Mouse (Mus musculus): ENCODE measurements around the gene 4430402I18Rik. TPM values are rescaled to one million over a fixed set of nuclear protein-coding genes. Genes with fewer than 3 reads are reported as not detected.

4430402I18Rik gene
- polyA plus RNA-seq, 1 experiment, result not detected

DNA sequence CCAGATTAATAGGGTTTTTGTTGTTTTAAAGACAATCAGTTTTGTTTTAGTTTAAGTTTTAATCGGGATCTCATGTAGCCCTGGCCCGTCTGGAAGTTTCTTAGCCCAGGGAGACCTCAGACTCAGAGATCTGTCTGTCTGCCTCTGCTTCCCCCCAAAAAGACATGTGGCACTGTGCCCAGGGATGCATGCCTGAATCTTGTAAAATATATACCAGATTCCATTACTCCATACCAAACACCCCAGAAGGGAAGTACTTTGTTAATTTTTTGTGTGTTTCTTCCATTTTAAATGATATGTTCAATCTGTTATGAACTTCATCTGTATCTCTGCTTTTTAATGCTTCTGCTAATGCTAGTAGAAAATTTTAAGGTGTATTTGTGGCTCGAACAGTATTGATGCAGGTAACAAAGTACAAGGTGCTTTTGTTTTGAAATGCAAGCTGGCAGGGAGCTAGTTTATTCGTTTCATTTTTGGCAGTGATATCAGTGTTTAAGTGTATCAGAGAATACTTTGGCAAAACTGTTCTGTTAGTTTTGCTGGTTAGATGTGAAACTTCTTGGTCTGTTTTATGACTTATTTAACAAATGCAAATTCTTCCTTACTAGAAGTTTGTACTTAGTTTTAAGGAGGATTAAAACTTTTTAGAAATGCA is 30.5 kb upstream of the 4430402I18Rik start:
- Histone ChIP-seq H3K4me3 (replicated peaks) (no peak overlapping the region), H3K4me1 (ENCODE audit: control insufficient read depth) (no peaks in the 10 kb centered on the region), H3K9me3 (ENCODE audit: control insufficient read depth, low read length) (no peaks in the 10 kb centered on the region), H3K36me3 (ENCODE audit: control insufficient read depth) (peaks cover 81% of the 10 kb centered on the region), H3K27me3 (ENCODE audit: control insufficient read depth) (no peaks in the 10 kb centered on the region)
- TF ChIP-seq TAL1 (IDR thresholded peaks at IDR 0.05; ENCODE audit: low read length), result no peak
- TF ChIP-seq GATA1 (IDR thresholded peaks at IDR 0.05; ENCODE audit: low read length), result no peak

DNA sequence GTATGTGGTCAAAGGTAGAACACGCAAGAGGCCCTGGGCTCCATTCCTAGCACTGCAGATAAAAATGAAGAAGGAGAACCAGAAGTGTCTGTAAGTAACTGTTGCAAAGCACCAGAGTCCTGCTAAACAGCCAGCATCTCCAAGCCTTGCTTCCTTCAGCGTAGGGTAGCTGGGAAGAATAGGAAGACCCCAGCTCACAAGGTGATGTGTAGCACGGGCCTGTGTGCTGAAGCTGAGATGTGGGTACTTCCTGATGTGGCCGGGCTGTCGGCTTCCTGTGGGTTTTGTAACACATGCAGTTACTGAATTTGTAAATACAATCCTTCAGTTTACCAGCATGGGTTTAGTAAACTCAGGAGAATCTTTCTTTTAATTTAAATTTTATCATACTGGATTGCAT is 27.8 kb upstream of the 4430402I18Rik start:
- TF ChIP-seq GATA1 (IDR thresholded peaks at IDR 0.05; ENCODE audit: low read length), result no peak
- no peak for TF ChIP-seq TAL1 (IDR thresholded peaks at IDR 0.05; ENCODE audit: low read length)
- Histone ChIP-seq H3K27me3 (ENCODE audit: control insufficient read depth) (no peaks in the 10 kb centered on the region), H3K9me3 (ENCODE audit: control insufficient read depth, low read length) (peaks cover 2% of the 10 kb centered on the region; the same call in 1 of the 2 replicates), H3K4me3 (replicated peaks) (no peak overlapping the region), H3K36me3 (ENCODE audit: control insufficient read depth) (peaks cover 57% of the 10 kb centered on the region), H3K4me1 (ENCODE audit: control insufficient read depth) (peaks cover 16% of the 10 kb centered on the region)

DNA sequence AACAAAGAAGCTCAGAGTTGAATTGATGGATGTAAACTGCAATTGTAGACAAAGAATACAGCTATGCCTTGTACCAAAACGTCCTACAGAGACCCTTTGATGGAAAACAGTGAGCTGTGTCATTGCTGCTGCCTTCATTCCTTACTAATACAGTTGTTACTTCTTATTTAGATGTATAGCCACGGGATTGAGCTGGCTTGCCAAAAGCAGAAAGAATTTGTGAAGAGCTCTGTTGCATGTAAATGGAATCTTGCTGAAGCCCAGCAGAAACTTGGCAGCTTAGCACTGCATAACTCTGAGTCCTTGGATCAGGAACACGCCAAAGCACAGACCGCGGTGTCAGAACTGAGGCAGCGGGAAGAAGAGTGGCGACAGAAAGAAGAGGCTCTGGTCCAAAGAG is 27.3 kb upstream of the 4430402I18Rik start:
- no peak overlapping the region for H3K4me3 ChIP-seq (replicated peaks)
- no peaks in the 10 kb centered on the region for H3K27me3 ChIP-seq (ENCODE audit: control insufficient read depth)
- peaks cover 17% of the 10 kb centered on the region for H3K4me1 ChIP-seq (ENCODE audit: control insufficient read depth)
- TF ChIP-seq TAL1 (IDR thresholded peaks at IDR 0.05; ENCODE audit: low read length), result no peak
- no peak for TF ChIP-seq GATA1 (IDR thresholded peaks at IDR 0.05; ENCODE audit: low read length)
- H3K36me3 ChIP-seq (ENCODE audit: control insufficient read depth), result peaks cover 52% of the 10 kb centered on the region
- H3K9me3 ChIP-seq (ENCODE audit: control insufficient read depth, low read length), result peaks cover 2% of the 10 kb centered on the region; the same call in 1 of the 2 replicates

DNA sequence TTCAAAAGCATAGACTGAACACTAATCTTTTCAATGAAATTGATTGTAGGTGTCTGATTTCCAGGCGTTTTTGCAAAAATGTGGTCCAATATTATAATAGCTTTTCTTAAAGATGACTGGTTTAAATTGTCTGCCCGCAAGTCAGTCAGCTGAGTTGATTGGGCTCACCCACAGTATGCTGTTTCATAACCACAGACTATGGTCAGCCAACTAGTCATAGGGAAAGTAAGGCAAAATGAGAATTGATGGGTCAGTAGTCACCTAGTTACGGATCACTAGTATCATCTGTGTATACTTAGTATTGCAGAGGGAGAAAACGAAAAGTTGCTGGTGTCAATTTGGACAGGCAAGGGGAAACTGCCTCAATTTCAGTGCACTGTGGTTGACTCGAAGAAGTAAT is 23.8 kb upstream of the 4430402I18Rik start:
- Histone ChIP-seq H3K36me3 (ENCODE audit: control insufficient read depth) (peaks cover 33% of the 10 kb centered on the region), H3K4me1 (ENCODE audit: control insufficient read depth) (peaks cover 29% of the 10 kb centered on the region), H3K27me3 (ENCODE audit: control insufficient read depth) (peaks cover 7% of the 10 kb centered on the region), H3K9me3 (ENCODE audit: control insufficient read depth, low read length) (peaks cover 2% of the 10 kb centered on the region; the same call in 1 of the 2 replicates), H3K4me3 (replicated peaks) (peak overlapping the region; percentile 79)
- no peak for TF ChIP-seq TAL1 (IDR thresholded peaks at IDR 0.05; ENCODE audit: low read length)
- no peak for TF ChIP-seq GATA1 (IDR thresholded peaks at IDR 0.05; ENCODE audit: low read length)

DNA sequence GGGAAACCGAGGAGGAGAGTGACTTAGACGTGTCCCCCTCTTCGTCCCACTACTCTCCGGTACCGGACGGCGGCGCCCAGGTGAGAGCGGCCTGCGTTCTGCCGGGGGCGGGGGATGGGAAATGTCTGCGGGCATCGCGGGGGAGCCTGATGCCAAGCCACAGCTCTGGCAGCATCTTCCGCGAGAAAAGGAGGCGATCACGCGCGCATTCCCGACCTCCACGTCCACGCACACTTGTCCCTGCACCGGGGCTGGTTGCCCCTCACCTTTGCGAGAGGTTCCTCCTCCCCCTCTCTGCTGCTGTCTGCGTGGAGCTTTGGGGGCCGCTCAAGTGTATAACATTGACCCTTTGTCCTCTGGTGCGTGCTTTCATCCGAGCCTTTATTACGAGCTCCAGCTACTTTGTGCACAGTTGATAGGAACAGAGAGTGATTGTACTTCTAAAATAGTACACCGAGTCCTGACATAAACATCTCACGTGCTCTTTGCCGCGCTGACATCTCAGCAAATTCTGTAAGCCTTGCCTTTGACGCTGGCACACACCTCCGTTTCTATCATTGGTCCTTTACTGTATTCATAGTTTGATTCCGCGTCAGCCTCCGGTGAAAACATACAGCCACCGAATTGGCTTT is 23.1 kb upstream of the 4430402I18Rik start:
- Histone ChIP-seq H3K4me1 (ENCODE audit: control insufficient read depth) (peaks cover 29% of the 10 kb centered on the region), H3K9me3 (ENCODE audit: control insufficient read depth, low read length) (peaks cover 2% of the 10 kb centered on the region; the same call in 1 of the 2 replicates), H3K27me3 (ENCODE audit: control insufficient read depth) (peaks cover 8% of the 10 kb centered on the region), H3K4me3 (replicated peaks) (peak overlapping the region; percentile 79), H3K36me3 (ENCODE audit: control insufficient read depth) (peaks cover 26% of the 10 kb centered on the region)
- TF ChIP-seq TAL1 (IDR thresholded peaks at IDR 0.05; ENCODE audit: low read length) (no peak), GATA1 (IDR thresholded peaks at IDR 0.05; ENCODE audit: low read length) (no peak)

DNA sequence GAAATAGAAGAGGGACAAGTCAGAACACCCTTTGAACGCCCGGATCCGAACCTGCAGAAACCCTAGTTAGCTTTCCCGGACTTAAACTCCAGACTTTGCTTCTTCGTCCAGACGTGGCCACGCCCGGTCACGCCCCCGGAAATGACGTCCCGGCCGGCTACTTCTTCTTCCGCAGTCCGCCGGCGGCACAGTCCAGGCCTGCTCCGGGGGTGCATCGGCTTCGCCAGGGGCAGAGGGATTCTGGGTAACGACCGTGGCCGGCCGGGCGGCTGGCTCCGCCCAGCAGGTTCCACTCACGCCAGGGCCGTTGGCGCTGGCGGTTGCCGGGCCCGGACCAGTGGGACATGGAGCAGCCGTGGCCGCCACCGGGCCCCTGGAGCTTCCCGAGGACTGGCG is 22.6 kb upstream of the 4430402I18Rik start, which contains the start of gene Cdc37l1:
Cdc37l1 (plus strand) TSS at position 159 of the 396 bp plus-strand sequence.
- Histone ChIP-seq H3K4me3 (replicated peaks) (peak within 1 kb of the TSS; percentile 79), H3K27me3 (ENCODE audit: control insufficient read depth) (peaks cover 9% of the 10 kb centered on the region), H3K9me3 (ENCODE audit: control insufficient read depth, low read length) (peaks cover 2% of the 10 kb centered on the region; the same call in 1 of the 2 replicates), H3K4me1 (ENCODE audit: control insufficient read depth) (peaks cover 29% of the 10 kb centered on the region), H3K36me3 (ENCODE audit: control insufficient read depth) (peaks cover 21% of the 10 kb centered on the region)
- no peak for TF ChIP-seq TAL1 (IDR thresholded peaks at IDR 0.05; ENCODE audit: low read length)
- no peak for TF ChIP-seq GATA1 (IDR thresholded peaks at IDR 0.05; ENCODE audit: low read length)

DNA sequence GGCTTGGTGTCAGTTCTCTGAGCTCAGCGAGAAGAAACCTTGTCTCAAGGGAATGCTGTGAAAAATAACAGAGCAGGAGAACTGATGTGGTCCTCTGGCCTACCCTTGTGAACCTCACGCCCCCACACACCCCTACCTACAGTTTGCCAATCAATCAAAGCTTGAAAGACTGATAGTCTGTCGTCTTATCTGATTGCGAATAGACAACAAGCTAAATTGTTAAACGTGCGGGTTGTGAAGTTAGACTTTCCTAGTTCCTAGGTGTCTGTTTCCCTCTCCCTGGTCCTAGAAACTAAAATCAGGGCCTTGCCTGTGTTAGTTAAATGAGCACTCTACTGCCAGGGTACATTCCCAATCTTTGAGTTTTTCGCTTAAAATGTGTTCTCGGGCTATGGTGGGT is 21.9 kb upstream of the 4430402I18Rik start:
- H3K27me3 ChIP-seq (ENCODE audit: control insufficient read depth), result peaks cover 9% of the 10 kb centered on the region
- peak overlapping the region; percentile 79 for H3K4me3 ChIP-seq (replicated peaks)
- no peak for TF ChIP-seq TAL1 (IDR thresholded peaks at IDR 0.05; ENCODE audit: low read length)
- peak; percentile 63; the same call in 1 of the 2 replicates for TF ChIP-seq GATA1 (IDR thresholded peaks at IDR 0.05; ENCODE audit: low read length)
- H3K36me3 ChIP-seq (ENCODE audit: control insufficient read depth), result peaks cover 15% of the 10 kb centered on the region
- H3K9me3 ChIP-seq (ENCODE audit: control insufficient read depth, low read length), result peaks cover 2% of the 10 kb centered on the region; the same call in 1 of the 2 replicates
- H3K4me1 ChIP-seq (ENCODE audit: control insufficient read depth), result peaks cover 29% of the 10 kb centered on the region

DNA sequence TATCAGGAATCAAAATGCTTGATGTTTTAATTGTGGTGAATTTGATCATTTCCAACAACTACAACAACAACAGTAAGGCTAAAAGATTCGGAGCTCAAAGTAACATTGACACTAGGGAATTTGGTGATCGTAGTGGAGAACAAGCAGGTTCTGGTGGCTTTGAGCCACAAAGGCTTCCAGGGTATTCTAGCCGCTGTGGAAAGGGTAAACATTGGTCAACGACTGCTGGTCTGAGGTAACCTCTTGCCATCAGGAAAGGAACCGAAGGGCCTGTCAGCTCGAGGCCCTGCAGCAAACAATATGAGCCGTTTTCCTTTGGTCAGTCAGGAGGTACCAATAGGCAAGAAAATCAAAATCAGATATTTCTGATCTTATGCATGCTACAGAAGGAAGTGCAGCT is 15.0 kb upstream of the 4430402I18Rik start:
- H3K36me3 ChIP-seq (ENCODE audit: control insufficient read depth), result no peaks in the 10 kb centered on the region
- TF ChIP-seq GATA1 (IDR thresholded peaks at IDR 0.05; ENCODE audit: low read length) (no peak), TAL1 (IDR thresholded peaks at IDR 0.05; ENCODE audit: low read length) (no peak)
- H3K4me3 ChIP-seq (replicated peaks), result no peak overlapping the region
- no peaks in the 10 kb centered on the region for H3K4me1 ChIP-seq (ENCODE audit: control insufficient read depth)
- no peaks in the 10 kb centered on the region for H3K9me3 ChIP-seq (ENCODE audit: control insufficient read depth, low read length)
- peaks cover 12% of the 10 kb centered on the region for H3K27me3 ChIP-seq (ENCODE audit: control insufficient read depth)

DNA sequence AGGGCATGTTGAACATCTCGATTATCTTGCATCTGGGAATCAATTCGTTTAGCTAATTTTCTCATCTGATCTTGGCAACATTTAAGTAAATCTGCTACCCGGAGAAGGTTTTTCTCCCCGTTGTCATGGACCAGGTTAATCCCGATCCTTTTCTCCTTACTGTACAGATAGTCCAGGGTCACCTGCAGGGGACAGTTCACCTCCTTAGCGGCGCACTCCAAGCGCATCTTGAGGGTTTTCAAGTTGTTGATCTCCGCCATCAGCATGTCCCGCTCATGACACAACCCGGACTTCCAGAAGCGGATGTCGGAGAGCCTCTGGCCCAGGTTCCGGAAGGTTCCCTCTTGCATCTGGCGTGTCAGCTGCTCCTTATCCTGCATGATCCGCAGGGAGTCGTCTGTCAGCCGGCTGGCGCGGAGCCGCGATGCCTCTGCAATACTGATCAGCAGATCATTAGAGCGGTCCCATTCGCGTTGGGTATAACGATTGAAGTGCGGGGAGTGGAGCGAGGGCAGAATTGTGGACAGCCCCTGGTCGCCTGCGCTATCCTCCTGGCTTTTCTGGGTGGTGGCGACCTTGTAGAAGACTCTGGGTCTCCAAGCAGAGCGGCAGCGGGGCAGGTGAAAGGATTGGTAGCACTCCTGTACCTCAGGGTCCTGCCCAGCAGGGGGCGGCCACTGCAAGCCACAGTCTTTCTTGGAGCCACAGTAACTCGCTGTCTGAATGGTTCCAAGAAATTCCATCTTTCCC is 7.4 kb upstream of the 4430402I18Rik start:
- 0 out of 2 replicates have a peak, but pooled peaks cover 3% of the 10 kb centered on the region for H3K9me3 ChIP-seq (ENCODE audit: control insufficient read depth, low read length)
- no peaks in the 10 kb centered on the region for H3K36me3 ChIP-seq (ENCODE audit: control insufficient read depth)
- H3K27me3 ChIP-seq (ENCODE audit: control insufficient read depth), result peaks cover 13% of the 10 kb centered on the region
- TF ChIP-seq TAL1 (IDR thresholded peaks at IDR 0.05; ENCODE audit: low read length) (no peak), GATA1 (IDR thresholded peaks at IDR 0.05; ENCODE audit: low read length) (no peak)
- peaks cover 5% of the 10 kb centered on the region for H3K4me1 ChIP-seq (ENCODE audit: control insufficient read depth)
- H3K4me3 ChIP-seq (replicated peaks), result peak overlapping the region; percentile 31

Data from erythroblast, embryonic 14.5 days (primary cell).